Mouse (Mus musculus): ENCODE measurements around the gene Nfix. TPM values are rescaled to one million over a fixed set of nuclear protein-coding genes. Genes with fewer than 3 reads are reported as not detected.

The Nfix gene
- polyA plus RNA-seq, 1 experiment from 2014 or later, result 2.2 TPM

GRCm38 (mm10) chr8:84706610-84707266 is 93.4 kb downstream of the Nfix start:
- DNase-seq (ENCODE audit: low spot score, missing footprints), result peak; percentile 94
- peak overlapping the region; percentile 26 for H3K4me2 ChIP-seq
- H3K4me3 ChIP-seq (ENCODE audit: low read depth, low read length), result peak overlapping the region; percentile 14
- H3K9ac ChIP-seq (ENCODE audit: low read length), result peak overlapping the region; percentile 49
- no peak for ATAC-seq (ENCODE audit: low FRiP score)
- no peaks in the 10 kb centered on the region for H3K36me3 ChIP-seq (ENCODE audit: control insufficient read depth, insufficient read depth, low read length)
- 1% methylated on average over 45 of the region's 45 CpGs for WGBS
- no peak overlapping the region; the same call in 1 of the 2 replicates for H3K27ac ChIP-seq (ENCODE audit: low read depth, low read length)
- H3K9me3 ChIP-seq (ENCODE audit: control insufficient read depth, low read length), result no peaks in the 10 kb centered on the region
- peaks cover 89% of the 10 kb centered on the region for H3K27me3 ChIP-seq (ENCODE audit: control insufficient read depth, insufficient read depth, low read length)
- peaks cover 48% of the 10 kb centered on the region for H3K4me1 ChIP-seq (ENCODE audit: control insufficient read depth, insufficient read depth, low read length)

GRCm38 (mm10) chr8:84705960-84706359 is 94.2 kb downstream of the Nfix start:
- H3K9ac ChIP-seq (ENCODE audit: low read length), result no peak overlapping the region
- whole genome bisulfite sequencing, result under 1% methylated on average over 12 of the region's 12 CpGs
- ATAC-seq (ENCODE audit: low FRiP score), result no peak
- H3K27me3 ChIP-seq (ENCODE audit: control insufficient read depth, insufficient read depth, low read length), result peaks cover 92% of the 10 kb centered on the region
- no peaks in the 10 kb centered on the region for H3K36me3 ChIP-seq (ENCODE audit: control insufficient read depth, insufficient read depth, low read length)
- H3K27ac ChIP-seq (ENCODE audit: low read depth, low read length), result no peak overlapping the region
- H3K4me2 ChIP-seq, result peak overlapping the region; percentile 31; the same call in 1 of the 2 replicates
- H3K4me1 ChIP-seq (ENCODE audit: control insufficient read depth, insufficient read depth, low read length), result peaks cover 42% of the 10 kb centered on the region
- no peaks in the 10 kb centered on the region for H3K9me3 ChIP-seq (ENCODE audit: control insufficient read depth, low read length)
- no peak for DNase-seq (ENCODE audit: low spot score, missing footprints)
- H3K4me3 ChIP-seq (ENCODE audit: low read depth, low read length), result no peak overlapping the region

- Histone ChIP-seq H3K4me2 (peak overlapping the region; percentile 31), H3K27ac (ENCODE audit: low read depth, low read length) (no peak overlapping the region), H3K4me1 (ENCODE audit: control insufficient read depth, insufficient read depth, low read length) (peaks cover 42% of the 10 kb centered on the region), H3K36me3 (ENCODE audit: control insufficient read depth, insufficient read depth, low read length) (no peaks in the 10 kb centered on the region), H3K9me3 (ENCODE audit: control insufficient read depth, low read length) (no peaks in the 10 kb centered on the region), H3K4me3 (ENCODE audit: low read depth, low read length) (peak overlapping the region; percentile 20; the same call in 1 of the 2 replicates), H3K27me3 (ENCODE audit: control insufficient read depth, insufficient read depth, low read length) (peaks cover 87% of the 10 kb centered on the region), H3K9ac (ENCODE audit: low read length) (no peak overlapping the region; the same call in 1 of the 2 replicates)
- WGBS, result 2% methylated on average over 59 of the region's 61 CpGs
- ATAC-seq (ENCODE audit: low FRiP score), result 0 out of 2 replicates have a peak, but pooled peaks have one; percentile 12
- peak; percentile 94 for DNase-seq (ENCODE audit: low spot score, missing footprints)
Observed at GRCm38 (mm10) chr8:84704867-84705831, 95.0 kb downstream of the Nfix start.

GRCm38 (mm10) chr8:84704356-84704755 is 95.8 kb downstream of the Nfix start:
- peak overlapping the region; percentile 37 for H3K4me2 ChIP-seq
- peak overlapping the region; percentile 8; the same call in 1 of the 2 replicates for H3K4me3 ChIP-seq (ENCODE audit: low read depth, low read length)
- ATAC-seq (ENCODE audit: low FRiP score) (0 out of 2 replicates have a peak, but pooled peaks have one; percentile 31), DNase-seq (ENCODE audit: low spot score, missing footprints) (peak; percentile 98)
- H3K9ac ChIP-seq (ENCODE audit: low read length), result peak overlapping the region; percentile 24; the same call in 1 of the 2 replicates
- H3K4me1 ChIP-seq (ENCODE audit: control insufficient read depth, insufficient read depth, low read length), result peaks cover 41% of the 10 kb centered on the region
- no peaks in the 10 kb centered on the region for H3K36me3 ChIP-seq (ENCODE audit: control insufficient read depth, insufficient read depth, low read length)
- H3K27me3 ChIP-seq (ENCODE audit: control insufficient read depth, insufficient read depth, low read length), result peaks cover 80% of the 10 kb centered on the region
- no peaks in the 10 kb centered on the region for H3K9me3 ChIP-seq (ENCODE audit: control insufficient read depth, low read length)
- no peak overlapping the region for H3K27ac ChIP-seq (ENCODE audit: low read depth, low read length)
- 1% methylated on average over 16 of the region's 16 CpGs for WGBS

- H3K27ac ChIP-seq (ENCODE audit: low read depth, low read length), result no peak overlapping the region
- H3K4me1 ChIP-seq (ENCODE audit: control insufficient read depth, insufficient read depth, low read length), result peaks cover 35% of the 10 kb centered on the region
- peak overlapping the region; percentile 8; the same call in 1 of the 2 replicates for H3K4me3 ChIP-seq (ENCODE audit: low read depth, low read length)
- H3K9me3 ChIP-seq (ENCODE audit: control insufficient read depth, low read length), result no peaks in the 10 kb centered on the region
- H3K27me3 ChIP-seq (ENCODE audit: control insufficient read depth, insufficient read depth, low read length), result peaks cover 73% of the 10 kb centered on the region
- 0 out of 2 replicates have a peak, but pooled peaks cover 1% of the 10 kb centered on the region for H3K36me3 ChIP-seq (ENCODE audit: control insufficient read depth, insufficient read depth, low read length)
- ATAC-seq (ENCODE audit: low FRiP score), result no peak
- H3K9ac ChIP-seq (ENCODE audit: low read length), result peak overlapping the region; percentile 24; the same call in 1 of the 2 replicates
- DNase-seq (ENCODE audit: low spot score, missing footprints), result peak; percentile 88
- 7% methylated on average over 38 of the region's 38 CpGs for WGBS
- H3K4me2 ChIP-seq, result peak overlapping the region; percentile 37
Observed at GRCm38 (mm10) chr8:84703466-84704249, 96.5 kb downstream of the Nfix start.

- peaks cover 67% of the 10 kb centered on the region for H3K27me3 ChIP-seq (ENCODE audit: control insufficient read depth, insufficient read depth, low read length)
- peaks cover 29% of the 10 kb centered on the region for H3K4me1 ChIP-seq (ENCODE audit: control insufficient read depth, insufficient read depth, low read length)
- ATAC-seq (ENCODE audit: low FRiP score) (no peak), DNase-seq (ENCODE audit: low spot score, missing footprints) (peak; percentile 85)
- H3K36me3 ChIP-seq (ENCODE audit: control insufficient read depth, insufficient read depth, low read length), result peaks cover 4% of the 10 kb centered on the region; the same call in 1 of the 2 replicates
- H3K27ac ChIP-seq (ENCODE audit: low read depth, low read length), result no peak overlapping the region
- H3K4me2 ChIP-seq, result peak overlapping the region; percentile 7
- no peak overlapping the region for H3K4me3 ChIP-seq (ENCODE audit: low read depth, low read length)
- WGBS, result 80% methylated on average over 6 of the region's 6 CpGs
- no peak overlapping the region for H3K9ac ChIP-seq (ENCODE audit: low read length)
- H3K9me3 ChIP-seq (ENCODE audit: control insufficient read depth, low read length), result no peaks in the 10 kb centered on the region
Observed at GRCm38 (mm10) chr8:84702963-84703465, 97.1 kb downstream of the Nfix start.

- H3K9ac ChIP-seq (ENCODE audit: low read length), result no peak overlapping the region
- H3K4me2 ChIP-seq, result no peak overlapping the region; the same call in 1 of the 2 replicates
- H3K4me3 ChIP-seq (ENCODE audit: low read depth, low read length), result 0 out of 2 replicates have a peak overlapping the region, but pooled peaks have one; percentile 1
- DNase-seq (ENCODE audit: low spot score, missing footprints), result no peak
- no peaks in the 10 kb centered on the region for H3K9me3 ChIP-seq (ENCODE audit: control insufficient read depth, low read length)
- peaks cover 8% of the 10 kb centered on the region; the same call in 1 of the 2 replicates for H3K36me3 ChIP-seq (ENCODE audit: control insufficient read depth, insufficient read depth, low read length)
- H3K27ac ChIP-seq (ENCODE audit: low read depth, low read length), result no peak overlapping the region
- H3K27me3 ChIP-seq (ENCODE audit: control insufficient read depth, insufficient read depth, low read length), result peaks cover 62% of the 10 kb centered on the region
- WGBS, result 80% methylated on average over 9 of the region's 9 CpGs
- no peak for ATAC-seq (ENCODE audit: low FRiP score)
- H3K4me1 ChIP-seq (ENCODE audit: control insufficient read depth, insufficient read depth, low read length), result peaks cover 24% of the 10 kb centered on the region
Observed at GRCm38 (mm10) chr8:84702561-84702960, 97.6 kb downstream of the Nfix start.

Data from midbrain, embryonic 11.5 days (tissue).